Mouse (Mus musculus): ENCODE data around the gene Blnk. TPM values are rescaled to one million over a fixed set of nuclear protein-coding genes. Genes with fewer than 3 reads are reported as not detected.

The Blnk gene
- 0.82 and 1.1 TPM in 2 replicates for polyA plus RNA-seq (2014; fragmentation: Nextera tagmentation; extraction: Ambion mirVana)

- Histone ChIP-seq H3K27me3 (ENCODE audit: control insufficient read depth, insufficient read depth, low read length) (no peaks in the 10 kb centered on the region), H3K27ac (ENCODE audit: low read depth, low read length) (no peak within 1 kb of the TSS), H3K9me3 (ENCODE audit: control insufficient read depth, low read length) (no peaks in the 10 kb centered on the region), H3K4me1 (ENCODE audit: control insufficient read depth, insufficient read depth, low read length) (no peaks in the 10 kb centered on the region), H3K9ac (replicated peaks; ENCODE audit: low read depth, low read length) (no peak within 1 kb of the TSS), H3K4me3 (ENCODE audit: low read depth, low read length) (no peak within 1 kb of the TSS), H3K36me3 (ENCODE audit: control insufficient read depth, insufficient read depth, low read length) (no peaks in the 10 kb centered on the region), H3K4me2 (ENCODE audit: low read depth, low read length) (no peak within 1 kb of the TSS)
- ATAC-seq (ENCODE audit: low read depth): no peak
- 55% methylated on average over 8 of the region's 8 CpGs for WGBS
These were observed at the start of gene Blnk for GRCm38 (mm10) chr19:40994057-40994585. Blnk (minus strand) TSS chr19:40994535.

GRCm38 (mm10) chr19:41039110-41039509 is 44.8 kb upstream of the Blnk start:
- no peak overlapping the region for H3K4me2 ChIP-seq (ENCODE audit: low read depth, low read length)
- 88% methylated on average over 7 of the region's 7 CpGs for WGBS
- no peak for ATAC-seq (ENCODE audit: low read depth)
- H3K27ac ChIP-seq (ENCODE audit: low read depth, low read length): no peak overlapping the region
- H3K4me1 ChIP-seq (ENCODE audit: control insufficient read depth, insufficient read depth, low read length): no peaks in the 10 kb centered on the region
- no peak overlapping the region for H3K9ac ChIP-seq (replicated peaks; ENCODE audit: low read depth, low read length)
- H3K9me3 ChIP-seq (ENCODE audit: control insufficient read depth, low read length): no peaks in the 10 kb centered on the region
- no peak overlapping the region for H3K4me3 ChIP-seq (ENCODE audit: low read depth, low read length)
- H3K36me3 ChIP-seq (ENCODE audit: control insufficient read depth, insufficient read depth, low read length): no peaks in the 10 kb centered on the region
- H3K27me3 ChIP-seq (ENCODE audit: control insufficient read depth, insufficient read depth, low read length): no peaks in the 10 kb centered on the region

DNA sequence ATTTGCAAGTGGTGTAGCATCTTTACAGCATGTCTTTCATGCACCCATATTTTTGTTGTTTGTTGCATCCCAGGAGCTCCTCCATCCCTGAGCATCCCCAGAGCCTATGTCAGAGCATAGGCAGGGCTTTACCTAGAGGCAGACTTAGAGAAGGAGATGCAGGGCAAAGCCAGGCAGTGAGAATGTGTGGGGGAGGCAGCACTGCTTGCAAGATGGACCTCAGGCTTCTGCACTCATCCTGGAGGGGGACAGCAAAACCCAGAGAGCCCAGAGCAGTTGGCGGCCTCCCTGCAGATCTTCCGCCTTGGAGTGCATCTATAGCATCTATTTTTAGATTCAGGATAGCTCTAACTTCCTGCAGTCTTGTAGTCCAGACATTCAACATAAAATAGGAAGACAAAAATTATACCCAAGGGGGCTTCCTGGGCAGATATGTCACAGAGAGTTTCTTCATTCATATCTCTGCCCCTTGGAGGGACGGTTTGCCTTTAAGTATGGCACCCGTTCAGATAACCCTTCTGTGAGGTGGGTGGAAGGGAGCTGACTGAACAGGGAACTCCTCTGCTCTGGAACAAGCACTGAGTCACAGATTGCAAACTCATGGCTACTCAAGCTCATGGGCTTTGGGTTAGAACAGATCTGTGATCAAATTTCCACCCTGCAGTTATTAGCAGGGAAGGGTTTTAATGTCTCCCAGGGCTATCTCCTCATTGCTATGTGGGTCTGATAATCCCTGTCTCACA is 41.6 kb upstream of the Blnk start:
- Histone ChIP-seq H3K4me1 (ENCODE audit: control insufficient read depth, insufficient read depth, low read length) (no peaks in the 10 kb centered on the region), H3K9me3 (ENCODE audit: control insufficient read depth, low read length) (no peaks in the 10 kb centered on the region), H3K36me3 (ENCODE audit: control insufficient read depth, insufficient read depth, low read length) (no peaks in the 10 kb centered on the region), H3K27ac (ENCODE audit: low read depth, low read length) (no peak overlapping the region), H3K27me3 (ENCODE audit: control insufficient read depth, insufficient read depth, low read length) (no peaks in the 10 kb centered on the region), H3K4me2 (ENCODE audit: low read depth, low read length) (no peak overlapping the region), H3K9ac (replicated peaks; ENCODE audit: low read depth, low read length) (no peak overlapping the region), H3K4me3 (ENCODE audit: low read depth, low read length) (no peak overlapping the region)
- no peak for ATAC-seq (ENCODE audit: low read depth)
- 80% methylated on average over 4 of the region's 4 CpGs for WGBS

DNA sequence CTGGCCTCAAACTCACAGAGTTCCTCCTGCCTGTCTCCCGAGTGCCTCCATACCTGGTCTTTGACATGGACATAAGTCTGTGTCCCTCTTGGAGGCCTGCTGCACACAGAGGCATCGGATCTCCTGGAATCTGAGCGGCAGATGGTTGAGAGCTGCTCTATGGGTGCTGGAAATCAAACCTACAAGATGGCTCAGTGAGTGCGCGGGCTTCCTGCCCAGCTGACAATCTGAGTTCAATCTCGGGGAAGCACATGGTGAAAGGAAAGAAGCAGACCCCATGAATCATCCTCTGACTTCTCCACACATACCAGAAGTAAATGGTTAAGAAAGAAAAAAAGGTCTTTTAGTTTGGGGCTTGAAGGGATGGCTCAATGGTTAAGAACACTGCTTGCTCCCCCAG is 37.5 kb upstream of the Blnk start:
- H3K27ac ChIP-seq (ENCODE audit: low read depth, low read length): no peak overlapping the region
- H3K9me3 ChIP-seq (ENCODE audit: control insufficient read depth, low read length): no peaks in the 10 kb centered on the region
- H3K27me3 ChIP-seq (ENCODE audit: control insufficient read depth, insufficient read depth, low read length): no peaks in the 10 kb centered on the region
- ATAC-seq (ENCODE audit: low read depth): no peak
- 84% methylated on average over 6 of the region's 6 CpGs for WGBS
- no peak overlapping the region for H3K4me3 ChIP-seq (ENCODE audit: low read depth, low read length)
- H3K9ac ChIP-seq (replicated peaks; ENCODE audit: low read depth, low read length): no peak overlapping the region
- H3K36me3 ChIP-seq (ENCODE audit: control insufficient read depth, insufficient read depth, low read length): no peaks in the 10 kb centered on the region
- H3K4me2 ChIP-seq (ENCODE audit: low read depth, low read length): no peak overlapping the region
- H3K4me1 ChIP-seq (ENCODE audit: control insufficient read depth, insufficient read depth, low read length): no peaks in the 10 kb centered on the region

GRCm38 (mm10) chr19:41031009-41031408 is 36.7 kb upstream of the Blnk start:
- H3K4me1 ChIP-seq (ENCODE audit: control insufficient read depth, insufficient read depth, low read length): no peaks in the 10 kb centered on the region
- H3K27ac ChIP-seq (ENCODE audit: low read depth, low read length): no peak overlapping the region
- no peak for ATAC-seq (ENCODE audit: low read depth)
- H3K4me3 ChIP-seq (ENCODE audit: low read depth, low read length): no peak overlapping the region
- H3K36me3 ChIP-seq (ENCODE audit: control insufficient read depth, insufficient read depth, low read length): no peaks in the 10 kb centered on the region
- WGBS: 81% methylated on average over 11 of the region's 11 CpGs
- H3K27me3 ChIP-seq (ENCODE audit: control insufficient read depth, insufficient read depth, low read length): no peaks in the 10 kb centered on the region
- H3K9me3 ChIP-seq (ENCODE audit: control insufficient read depth, low read length): no peaks in the 10 kb centered on the region
- H3K4me2 ChIP-seq (ENCODE audit: low read depth, low read length): no peak overlapping the region
- no peak overlapping the region for H3K9ac ChIP-seq (replicated peaks; ENCODE audit: low read depth, low read length)

DNA sequence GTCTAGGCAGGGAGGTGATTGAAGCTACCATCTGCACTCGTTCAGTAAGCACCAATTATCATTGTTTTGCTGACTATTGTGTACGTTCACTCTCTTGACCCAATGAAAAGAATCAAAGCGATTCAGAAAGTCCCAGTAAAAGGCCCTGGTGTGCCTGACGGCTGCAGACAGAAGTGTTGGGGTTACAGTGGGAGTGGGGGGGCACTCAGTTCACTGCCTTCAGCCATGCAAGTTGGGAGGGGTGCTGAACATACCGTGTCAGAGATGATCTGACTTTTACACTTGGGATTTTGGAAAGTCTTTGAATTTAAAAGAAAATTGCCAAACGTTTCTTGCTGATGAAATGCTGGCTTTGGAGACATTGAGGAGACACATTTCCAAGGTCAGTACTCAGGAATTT is 35.8 kb upstream of the Blnk start:
- no peak overlapping the region for H3K27ac ChIP-seq (ENCODE audit: low read depth, low read length)
- no peaks in the 10 kb centered on the region for H3K27me3 ChIP-seq (ENCODE audit: control insufficient read depth, insufficient read depth, low read length)
- no peaks in the 10 kb centered on the region for H3K36me3 ChIP-seq (ENCODE audit: control insufficient read depth, insufficient read depth, low read length)
- H3K4me2 ChIP-seq (ENCODE audit: low read depth, low read length): no peak overlapping the region
- no peaks in the 10 kb centered on the region for H3K4me1 ChIP-seq (ENCODE audit: control insufficient read depth, insufficient read depth, low read length)
- ATAC-seq (ENCODE audit: low read depth): no peak
- H3K9me3 ChIP-seq (ENCODE audit: control insufficient read depth, low read length): no peaks in the 10 kb centered on the region
- no peak overlapping the region for H3K9ac ChIP-seq (replicated peaks; ENCODE audit: low read depth, low read length)
- H3K4me3 ChIP-seq (ENCODE audit: low read depth, low read length): no peak overlapping the region
- WGBS: 36% methylated on average over 6 of the region's 6 CpGs

GRCm38 (mm10) chr19:41029219-41029618 is 34.9 kb upstream of the Blnk start, which contains the start of gene Dntt:
Dntt (plus strand) TSS chr19:41029275.
- Histone ChIP-seq H3K27me3 (ENCODE audit: control insufficient read depth, insufficient read depth, low read length) (no peaks in the 10 kb centered on the region), H3K36me3 (ENCODE audit: control insufficient read depth, insufficient read depth, low read length) (no peaks in the 10 kb centered on the region), H3K9me3 (ENCODE audit: control insufficient read depth, low read length) (no peaks in the 10 kb centered on the region), H3K4me3 (ENCODE audit: low read depth, low read length) (no peak within 1 kb of the TSS), H3K4me1 (ENCODE audit: control insufficient read depth, insufficient read depth, low read length) (no peaks in the 10 kb centered on the region), H3K27ac (ENCODE audit: low read depth, low read length) (no peak within 1 kb of the TSS), H3K9ac (replicated peaks; ENCODE audit: low read depth, low read length) (no peak within 1 kb of the TSS), H3K4me2 (ENCODE audit: low read depth, low read length) (no peak within 1 kb of the TSS)
- no peak for ATAC-seq (ENCODE audit: low read depth)
- WGBS: 91% methylated on average over 6 of the region's 6 CpGs

DNA sequence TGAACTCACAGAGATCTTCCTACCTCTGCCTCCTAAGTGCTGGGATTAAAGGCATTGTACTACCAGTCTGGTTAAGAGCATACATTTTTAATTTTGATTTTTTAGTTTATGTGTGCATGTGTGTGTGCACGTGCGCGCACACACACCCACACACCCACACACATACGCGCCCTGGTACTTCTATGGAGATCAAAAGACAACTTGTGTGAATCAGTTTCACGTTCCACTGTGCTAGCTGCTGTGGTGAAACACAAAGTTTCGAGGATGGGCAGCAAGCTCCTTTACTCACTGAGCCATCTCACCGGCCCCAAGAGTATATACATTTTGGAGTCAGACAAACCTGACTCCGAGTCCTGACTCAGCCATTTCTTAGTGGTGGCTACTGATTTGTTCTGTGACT is 33.3 kb upstream of the Blnk start:
- H3K27ac ChIP-seq (ENCODE audit: low read depth, low read length): no peak overlapping the region
- WGBS: 93% methylated on average over 9 of the region's 9 CpGs
- no peak overlapping the region for H3K9ac ChIP-seq (replicated peaks; ENCODE audit: low read depth, low read length)
- no peak for ATAC-seq (ENCODE audit: low read depth)
- no peak overlapping the region for H3K4me3 ChIP-seq (ENCODE audit: low read depth, low read length)
- H3K36me3 ChIP-seq (ENCODE audit: control insufficient read depth, insufficient read depth, low read length): no peaks in the 10 kb centered on the region
- H3K9me3 ChIP-seq (ENCODE audit: control insufficient read depth, low read length): no peaks in the 10 kb centered on the region
- no peaks in the 10 kb centered on the region for H3K4me1 ChIP-seq (ENCODE audit: control insufficient read depth, insufficient read depth, low read length)
- no peaks in the 10 kb centered on the region for H3K27me3 ChIP-seq (ENCODE audit: control insufficient read depth, insufficient read depth, low read length)
- no peak overlapping the region for H3K4me2 ChIP-seq (ENCODE audit: low read depth, low read length)

- 88% methylated on average over 5 of the region's 5 CpGs for WGBS
- Histone ChIP-seq H3K27ac (ENCODE audit: low read depth, low read length) (no peak overlapping the region), H3K27me3 (ENCODE audit: control insufficient read depth, insufficient read depth, low read length) (no peaks in the 10 kb centered on the region), H3K9ac (replicated peaks; ENCODE audit: low read depth, low read length) (no peak overlapping the region), H3K4me2 (ENCODE audit: low read depth, low read length) (no peak overlapping the region), H3K4me1 (ENCODE audit: control insufficient read depth, insufficient read depth, low read length) (no peaks in the 10 kb centered on the region), H3K9me3 (ENCODE audit: control insufficient read depth, low read length) (no peaks in the 10 kb centered on the region), H3K4me3 (ENCODE audit: low read depth, low read length) (no peak overlapping the region), H3K36me3 (ENCODE audit: control insufficient read depth, insufficient read depth, low read length) (no peaks in the 10 kb centered on the region)
- ATAC-seq (ENCODE audit: low read depth): no peak
These were observed 32.7 kb upstream of the Blnk start for GRCm38 (mm10) chr19:41027024-41027423.
